Mouse (Mus musculus) liver, embryonic 11.5 days (tissue): ENCODE data around the gene Cks1b. TPM values are rescaled to one million over a fixed set of nuclear protein-coding genes. Genes with fewer than 3 reads are reported as not detected.

Source experiments
- ATAC-seq: fragments of 200-750 bp; cut with Nextera tagmentation; replicated peaks from 2 replicates; pipeline ENCODE4 v1.8.0; 2017; ENCODE audit warnings: moderate number of reproducible peaks, mild to moderate bottlenecking, moderate TSS enrichment, moderate library complexity; ENCODE audit not compliant: low FRiP score
- DNase-seq: peaks from one replicate; pipeline ENCODE4 v3.0.0-alpha.2; 2017; ENCODE audit warnings: low spot score
- H3K27ac ChIP-seq: fragments of 300-500 bp; sonication (generic); 2 replicates; pipeline ENCODE4 v1.5.1; 2014; ENCODE audit warnings: mild to moderate bottlenecking, low read depth, low read length, control low read depth
- H3K27me3 ChIP-seq: fragments of 300-500 bp; sonication (generic); replicated peaks from 2 replicates; pipeline ENCODE4 v1.6.1; 2014; ENCODE audit warnings: low read length, mixed read lengths; ENCODE audit not compliant: control insufficient read depth, insufficient read depth
- H3K36me3 ChIP-seq: fragments of 300-500 bp; sonication (generic); 2 replicates; pipeline ENCODE4 v1.6.1; 2014; ENCODE audit warnings: mild to moderate bottlenecking, low read length, moderate library complexity, mixed read lengths; ENCODE audit not compliant: control insufficient read depth, insufficient read depth
- H3K4me1 ChIP-seq: fragments of 300-500 bp; sonication (generic); replicated peaks from 2 replicates; pipeline ENCODE4 v1.6.1; 2014; ENCODE audit warnings: low read length, mixed read lengths; ENCODE audit not compliant: control insufficient read depth, insufficient read depth
- H3K4me2 ChIP-seq: fragments of 300-500 bp; sonication (generic); 2 replicates; pipeline ENCODE4 v1.6.1; 2014; ENCODE audit warnings: mild to moderate bottlenecking, control low read depth, moderate library complexity
- H3K4me3 ChIP-seq: fragments of 300-500 bp; sonication (generic); 2 replicates; pipeline ENCODE4 v1.5.1; 2014; ENCODE audit warnings: low read depth, low read length, control low read depth
- H3K9ac ChIP-seq: fragments of 300-500 bp; sonication (generic); 2 replicates; pipeline ENCODE4 v1.6.1; 2014; ENCODE audit warnings: low read depth, low read length, control low read depth
- H3K9me3 ChIP-seq: fragments of 300-500 bp; sonication (generic); 2 replicates; pipeline ENCODE4 v1.6.1; 2016; ENCODE audit warnings: low read length, inconsistent platforms, mixed read lengths; ENCODE audit not compliant: control insufficient read depth
- WGBS: fragments of 180-500 bp; shearing (Covaris S2); extraction: QIAGEN DNeasy Blood & Tissue Kit; methylation state at CpG from one replicate; pipeline ENCODE4 v1.1.7; 2014; 5-methylcytosine and 5-hydroxymethylcytosine counted together
- polyA plus RNA-seq: library from polyadenylated mRNA; unstranded; fragments of >200 nt; fragmentation: Nextera tagmentation; extraction: Ambion mirVana; gene quantifications from 2 replicates; pipeline ENCODE4 v1.2.1, GENCODE M21; 2014

The Cks1b gene
- polyA plus RNA-seq, 1 experiment from 2014 or later: 498 TPM

DNA sequence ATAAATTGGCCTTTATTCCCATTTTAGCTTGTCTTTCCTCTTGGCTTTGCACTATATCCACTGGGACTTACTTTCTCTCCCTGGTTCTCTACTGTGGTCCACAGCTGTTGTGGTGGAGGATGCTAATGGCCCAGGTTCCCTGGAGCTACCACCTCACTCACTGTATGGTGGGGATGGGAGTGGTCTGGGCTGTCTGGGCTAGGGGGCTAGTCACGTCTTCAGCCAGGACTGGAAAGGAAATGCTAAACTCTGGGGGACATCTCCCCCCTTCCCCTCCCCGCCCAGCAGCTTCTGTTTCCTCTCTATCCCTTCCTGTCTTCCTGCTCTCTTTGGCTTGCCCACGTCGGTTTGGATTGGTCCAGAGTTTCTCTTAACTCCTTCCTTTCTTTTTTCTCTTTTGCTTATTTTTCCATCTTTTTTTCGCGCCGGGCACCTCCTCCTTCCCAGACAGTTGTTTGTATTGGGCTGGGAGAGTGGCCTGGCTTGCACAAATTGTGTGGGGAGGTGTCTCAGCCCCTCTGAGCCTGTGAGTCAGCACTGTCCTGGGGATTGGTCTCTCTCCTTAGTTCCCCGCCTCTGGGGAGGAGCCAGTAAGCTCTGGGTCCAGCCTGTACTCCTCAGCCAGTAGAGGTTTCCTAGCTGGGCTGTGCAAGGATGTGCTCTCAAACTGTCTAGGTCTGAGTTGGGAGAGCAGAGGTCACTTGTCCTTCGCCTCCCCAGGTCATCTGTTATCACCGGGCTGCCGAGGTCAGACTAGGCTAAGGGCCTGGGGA is 3.0 kb upstream of the Cks1b start:
- H3K36me3 ChIP-seq: peaks cover 6% of the 10 kb centered on the region
- WGBS: 5% methylated on average over 11 of the region's 11 CpGs
- ATAC-seq (peak; percentile 78), DNase-seq (peak; percentile 73)
- peak overlapping the region; percentile 64 for H3K4me3 ChIP-seq
- H3K9ac ChIP-seq: peak overlapping the region; percentile 78
- H3K4me1 ChIP-seq: peaks cover 55% of the 10 kb centered on the region
- H3K27me3 ChIP-seq: no peaks in the 10 kb centered on the region
- peak overlapping the region; percentile 98 for H3K4me2 ChIP-seq
- H3K27ac ChIP-seq: peak overlapping the region; percentile 91
- no peaks in the 10 kb centered on the region for H3K9me3 ChIP-seq

GRCm38 (mm10) chr3:89420421-89420820 is 2.2 kb upstream of the Cks1b start:
- Histone ChIP-seq H3K27ac (peak overlapping the region; percentile 95), H3K4me2 (peak overlapping the region; percentile 98), H3K9me3 (no peaks in the 10 kb centered on the region), H3K27me3 (no peaks in the 10 kb centered on the region), H3K4me3 (peak overlapping the region; percentile 64), H3K4me1 (peaks cover 54% of the 10 kb centered on the region), H3K9ac (peak overlapping the region; percentile 78; the same call in 1 of the 2 replicates), H3K36me3 (peaks cover 13% of the 10 kb centered on the region)
- DNase-seq (no peak), ATAC-seq (no peak)
- WGBS: 33% methylated on average over 2 of the region's 2 CpGs

DNA sequence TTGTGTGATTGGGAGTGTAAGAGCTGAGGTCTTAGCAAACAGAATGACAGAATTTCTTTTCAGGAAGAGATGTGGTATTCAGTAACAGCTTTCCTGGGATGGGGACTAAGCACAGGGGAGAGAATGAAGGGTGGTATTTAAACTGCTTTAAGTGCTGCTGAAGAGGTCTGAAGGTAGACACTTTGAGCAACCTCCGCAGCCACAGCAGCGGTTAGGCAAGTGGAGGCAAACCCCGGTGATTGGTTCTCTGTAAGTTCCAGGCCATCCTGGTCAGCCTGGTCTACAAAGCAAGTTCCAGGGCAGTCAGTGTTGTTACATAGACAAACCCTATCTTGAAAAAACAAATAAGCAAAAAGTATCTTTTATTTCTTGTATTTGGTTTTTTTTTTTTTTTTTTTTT is 1.8 kb upstream of the Cks1b start:
- Histone ChIP-seq H3K4me1 (peaks cover 51% of the 10 kb centered on the region), H3K9ac (peak overlapping the region; percentile 75), H3K4me2 (peak overlapping the region; percentile 98), H3K4me3 (peak overlapping the region; percentile 63), H3K27me3 (no peaks in the 10 kb centered on the region), H3K9me3 (no peaks in the 10 kb centered on the region), H3K36me3 (peaks cover 17% of the 10 kb centered on the region), H3K27ac (peak overlapping the region; percentile 95)
- DNase-seq (no peak), ATAC-seq (no peak)
- WGBS: 22% methylated on average over 3 of the region's 3 CpGs

- H3K27ac ChIP-seq: peak overlapping the region; percentile 95
- no peaks in the 10 kb centered on the region for H3K27me3 ChIP-seq
- H3K4me1 ChIP-seq: peaks cover 47% of the 10 kb centered on the region
- no peaks in the 10 kb centered on the region for H3K9me3 ChIP-seq
- ATAC-seq: no peak
- WGBS: 5% methylated on average over 9 of the region's 9 CpGs
- peaks cover 21% of the 10 kb centered on the region for H3K36me3 ChIP-seq
- peak overlapping the region; percentile 75 for H3K9ac ChIP-seq
- DNase-seq: no peak
- H3K4me2 ChIP-seq: peak overlapping the region; percentile 98
- H3K4me3 ChIP-seq: peak overlapping the region; percentile 63
These were observed 1.4 kb upstream of the Cks1b start for GRCm38 (mm10) chr3:89419571-89419970.

GRCm38 (mm10) chr3:89418861-89419250 is 673 bp upstream of the Cks1b start:
- DNase-seq: peak; percentile 89
- peaks cover 27% of the 10 kb centered on the region for H3K36me3 ChIP-seq
- H3K4me2 ChIP-seq: peak overlapping the region; percentile 98
- peak overlapping the region; percentile 95 for H3K27ac ChIP-seq
- under 1% methylated on average over 16 of the region's 16 CpGs for WGBS
- peak overlapping the region; percentile 63 for H3K4me3 ChIP-seq
- H3K9ac ChIP-seq: peak overlapping the region; percentile 75
- peaks cover 41% of the 10 kb centered on the region for H3K4me1 ChIP-seq
- H3K9me3 ChIP-seq: no peaks in the 10 kb centered on the region
- ATAC-seq: peak; percentile 3; the same call in 1 of the 2 replicates
- H3K27me3 ChIP-seq: no peaks in the 10 kb centered on the region

- peaks cover 26% of the 10 kb centered on the region for H3K36me3 ChIP-seq
- H3K9me3 ChIP-seq: no peaks in the 10 kb centered on the region
- H3K9ac ChIP-seq: peak overlapping the region; percentile 75
- ATAC-seq (peak; percentile 37), DNase-seq (no peak)
- peaks cover 31% of the 10 kb centered on the region for H3K4me1 ChIP-seq
- WGBS: under 1% methylated on average over 20 of the region's 20 CpGs
- H3K4me2 ChIP-seq: peak overlapping the region; percentile 98
- peak overlapping the region; percentile 63 for H3K4me3 ChIP-seq
- H3K27me3 ChIP-seq: no peaks in the 10 kb centered on the region
- peak overlapping the region; percentile 95 for H3K27ac ChIP-seq
These were observed 378 bp downstream of the Cks1b start for GRCm38 (mm10) chr3:89417840-89418169.

- H3K9me3 ChIP-seq: no peaks in the 10 kb centered on the region
- H3K36me3 ChIP-seq: peaks cover 26% of the 10 kb centered on the region
- ATAC-seq (no peak), DNase-seq (no peak)
- H3K4me3 ChIP-seq: peak overlapping the region; percentile 63
- H3K4me1 ChIP-seq: peaks cover 24% of the 10 kb centered on the region
- H3K9ac ChIP-seq: peak overlapping the region; percentile 75
- no peaks in the 10 kb centered on the region for H3K27me3 ChIP-seq
- WGBS: 22% methylated on average over 2 of the region's 2 CpGs
- H3K4me2 ChIP-seq: peak overlapping the region; percentile 98
- peak overlapping the region; percentile 95; the same call in 1 of the 2 replicates for H3K27ac ChIP-seq
These were observed 1.1 kb downstream of the Cks1b start for GRCm38 (mm10) chr3:89417131-89417530.

DNA sequence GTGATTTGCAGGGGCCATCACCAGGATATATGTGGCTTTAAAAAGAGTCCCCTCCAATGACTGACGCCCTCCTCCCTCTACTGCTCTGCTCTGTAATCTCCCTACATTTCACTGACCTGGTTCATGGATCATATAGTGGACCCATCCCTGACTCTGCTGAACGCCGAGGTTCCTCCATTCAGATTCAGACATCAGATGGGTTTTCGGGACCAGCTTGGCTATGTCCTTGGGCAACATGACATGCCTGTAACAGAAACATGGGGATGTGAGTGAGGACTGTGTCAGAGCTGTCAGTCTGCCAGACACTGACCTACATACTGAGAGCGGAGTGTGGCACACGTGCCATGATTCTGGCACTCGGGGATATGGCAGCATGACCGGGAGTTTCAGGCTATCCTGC is 2.0 kb downstream of the Cks1b start:
- H3K9me3 ChIP-seq: no peaks in the 10 kb centered on the region
- ATAC-seq (no peak), DNase-seq (no peak)
- WGBS: 96% methylated on average over 8 of the region's 8 CpGs
- peaks cover 26% of the 10 kb centered on the region for H3K36me3 ChIP-seq
- H3K4me1 ChIP-seq: peaks cover 17% of the 10 kb centered on the region
- H3K9ac ChIP-seq: no peak overlapping the region
- H3K27me3 ChIP-seq: no peaks in the 10 kb centered on the region
- peak overlapping the region; percentile 63 for H3K4me3 ChIP-seq
- H3K4me2 ChIP-seq: peak overlapping the region; percentile 98
- H3K27ac ChIP-seq: no peak overlapping the region
